Mouse (Mus musculus) layer of hippocampus, adult 8-10 months (tissue): ENCODE measurements around the gene Hist1h2ad. TPM values are rescaled to one million over a fixed set of nuclear protein-coding genes. Genes with fewer than 3 reads are reported as not detected.
"Not testable (repeated sequence)": the region's sequence is repeated elsewhere in the genome, so short reads cannot be mapped to it uniquely, and the experiment has no call there.

Experiments
- DNase-seq, 2 experiments: peaks; one replicate each; pipeline ENCODE4 v3.0.0; 2022; ENCODE audit warnings: low spot score in 2 of 2
- total RNA-seq, 4 experiments: library from RNA; stranded (reverse); gene quantifications; 2 replicates each; pipeline ENCODE4 v1.2.4; 2022

Hist1h2ad gene
- total RNA-seq, 4 experiments from 2014 or later = 3.0 to 11.0 (median 5.7) TPM

GRCm38 (mm10) chr13:23583387-23584068 is 9.3 kb downstream of the Hist1h2ad start:
- DNase-seq = no peak

- DNase-seq = no peak
Observed at GRCm38 (mm10) chr13:23584331-23584730, 10.2 kb downstream of the Hist1h2ad start.

GRCm38 (mm10) chr13:23585029-23585441 is 10.9 kb downstream of the Hist1h2ad start:
- peak; percentile 63 to 66 for DNase-seq

- DNase-seq = peak; percentile 68 to 80
Observed at GRCm38 (mm10) chr13:23585442-23586098, 11.4 kb downstream of the Hist1h2ad start.

GRCm38 (mm10) chr13:23586099-23586939 is 12.1 kb downstream of the Hist1h2ad start:
- no peak for DNase-seq

GRCm38 (mm10) chr13:23586940-23587225 is 12.7 kb downstream of the Hist1h2ad start:
- DNase-seq = no peak

- no peak for DNase-seq
Observed at GRCm38 (mm10) chr13:23591206-23591605, 17.0 kb downstream of the Hist1h2ad start.

- not testable (repeated sequence) for DNase-seq
Observed at GRCm38 (mm10) chr13:23591886-23592285, 17.7 kb downstream of the Hist1h2ad start.

- no peak for DNase-seq
Observed at GRCm38 (mm10) chr13:23592614-23593013, 18.4 kb downstream of the Hist1h2ad start.

GRCm38 (mm10) chr13:23593051-23593770 is 19.0 kb downstream of the Hist1h2ad start:
- no peak for DNase-seq

GRCm38 (mm10) chr13:23595185-23595584 is 21.0 kb downstream of the Hist1h2ad start:
- DNase-seq = no peak

GRCm38 (mm10) chr13:23595622-23596372 is 21.6 kb downstream of the Hist1h2ad start:
- no peak for DNase-seq

GRCm38 (mm10) chr13:23597957-23598356 is 23.8 kb downstream of the Hist1h2ad start:
- DNase-seq = peak in 1 of 2 experiments; percentile 66

- DNase-seq = no peak
Observed at GRCm38 (mm10) chr13:23603182-23603699, 29.1 kb downstream of the Hist1h2ad start.

- DNase-seq = no peak
Observed at GRCm38 (mm10) chr13:23604452-23604851, 30.3 kb downstream of the Hist1h2ad start.

GRCm38 (mm10) chr13:23605052-23605451 is 30.9 kb downstream of the Hist1h2ad start:
- DNase-seq = no peak

GRCm38 (mm10) chr13:23609209-23609608 is 35.0 kb downstream of the Hist1h2ad start:
- DNase-seq = no peak

- no peak for DNase-seq
Observed at GRCm38 (mm10) chr13:23609844-23610243, 35.7 kb downstream of the Hist1h2ad start.

GRCm38 (mm10) chr13:23610393-23610792 is 36.2 kb downstream of the Hist1h2ad start:
- DNase-seq = no peak

GRCm38 (mm10) chr13:23611638-23612037 is 37.5 kb downstream of the Hist1h2ad start:
- DNase-seq = no peak
